Mouse (Mus musculus): Measurements from ENCODE around the gene Got2. TPM values are rescaled to one million over a fixed set of nuclear protein-coding genes. Genes with fewer than 3 reads are reported as not detected.

Gene Got2
- polyA plus RNA-seq (2012; rRNA removed; ENCODE audit: low replicate concordance) = 37.1 and 56.9 TPM in 2 replicates

GRCm38 (mm10) chr8:95888285-95889136, at the start of gene Got2:
Gene Got2, minus strand, starts transcription at chr8:95888547.

GRCm38 (mm10) chr8:95853102-95853843, 35.1 kb downstream of the Got2 start, which contains the start of gene Slc38a7:
Gene Slc38a7, minus strand, starts transcription at chr8:95853539.

GRCm38 (mm10) chr8:95825162-95825561, 63.2 kb downstream of the Got2 start, which contains the start of gene Sap18b:
Gene Sap18b, plus strand, starts transcription at chr8:95825346.

Other genes with a start within 250 kb of the Got2 start
- 11.2 and 26.7 TPM in 2 replicates for gene Ndrg4, start 211.6 kb downstream of the Got2 start, polyA plus RNA-seq (2012; rRNA removed; ENCODE audit: low replicate concordance)
- gene Setd6, start 172.7 kb downstream of the Got2 start, polyA plus RNA-seq (2012; rRNA removed; ENCODE audit: low replicate concordance) = 5.0 and 6.9 TPM in 2 replicates
- gene Cnot1, start 81.1 kb downstream of the Got2 start, polyA plus RNA-seq (2012; rRNA removed; ENCODE audit: low replicate concordance) = 23.0 and 31.5 TPM in 2 replicates
- gene Sap18b, start 63.2 kb downstream of the Got2 start, polyA plus RNA-seq (2012; rRNA removed; ENCODE audit: low replicate concordance) = 23.3 and 24.8 TPM in 2 replicates
- gene Slc38a7, start 35.0 kb downstream of the Got2 start, polyA plus RNA-seq (2012; rRNA removed; ENCODE audit: low replicate concordance) = 13.4 and 17.1 TPM in 2 replicates